ENCODE assay signal across 9 mouse cellular contexts in the genomic region with DNA sequence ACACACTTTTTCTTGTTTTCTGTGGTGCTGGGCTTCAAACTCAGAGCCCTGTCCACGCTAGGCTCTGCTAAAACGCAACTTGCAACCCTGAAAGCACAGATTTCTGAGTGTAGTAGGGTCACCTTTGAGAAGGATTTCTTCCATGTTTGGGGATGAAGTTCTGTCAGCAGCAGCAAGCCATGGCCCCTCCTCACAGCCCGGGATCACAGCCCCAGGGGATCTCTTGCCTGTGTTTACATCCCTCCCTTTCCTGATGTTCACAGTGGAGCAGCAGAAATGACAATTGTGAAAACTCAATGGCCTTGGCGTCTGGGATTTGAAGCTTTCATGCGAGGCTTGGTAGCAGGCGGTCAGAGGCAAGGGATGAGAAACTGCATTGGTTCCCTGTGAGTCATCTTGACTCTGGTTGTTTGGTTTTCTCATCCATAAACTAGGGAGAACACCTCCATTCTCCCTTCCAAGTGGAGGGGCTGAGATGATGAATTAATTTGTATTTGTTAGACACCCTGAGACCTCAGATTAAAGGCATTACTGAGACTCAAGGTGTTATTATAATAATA. TPM values are rescaled to one million over a fixed set of nuclear protein-coding genes. Genes with fewer than 3 reads are reported as not detected.
DNase-seq lines count a peak whose midpoint lies in the region; ATAC-seq and TF ChIP-seq lines count a peak whose summit lies in the region.
"Had no signal": no experiment of that assay in that cellular context is flagged by ENCODE, and none has a peak within 500 bp of the region (broad histone marks: within the 10 kb centered on the region; RNA-seq: fewer than 3 reads in every experiment).

Gene Plekhg3 (plus strand): TSS at position 312 of the 560 bp plus-strand sequence.

- peaks cover 58% of the 10 kb centered on the region for H3K4me1 ChIP-seq in kidney, embryonic 15.5 days
- H3K4me1 ChIP-seq in E14TG2a.4 (replicated peaks; ENCODE audit: low read depth, low read length): peaks cover 48% of the 10 kb centered on the region
- H3K4me1 ChIP-seq in bone marrow macrophage, adult 2 months (ENCODE audit: control insufficient read depth, insufficient read depth, low read length): peaks cover 26% of the 10 kb centered on the region

- DNase-seq in kidney, adult 11 months: no peak
- no peak for DNase-seq in layer of hippocampus, postnatal 25 days (ENCODE audit: extremely low spot score in 1 of 2, low spot score in 1 of 2)
- no peak for DNase-seq in embryo, embryonic 10 days (ENCODE audit: low spot score)
- no peak for DNase-seq in retina, embryonic 14.5 days (ENCODE audit: low spot score)
- DNase-seq in retina, postnatal 1 day: no peak

- no peaks in the 10 kb centered on the region for H3K9me3 ChIP-seq in kidney, embryonic 15.5 days (replicated peaks)
- peaks cover 10% of the 10 kb centered on the region for H3K9me3 ChIP-seq in E14TG2a.4 (ENCODE audit: low read length)

- peak within 1 kb of the TSS; percentile 95 for H3K27ac ChIP-seq in kidney, embryonic 15.5 days
- H3K27ac ChIP-seq in bone marrow macrophage, adult 2 months (ENCODE audit: insufficient read depth, low read depth, low read length): no peak within 1 kb of the TSS
- H3K27ac ChIP-seq: hindbrain, postnatal 0 days had no signal

- no peak for TF ChIP-seq POLR2A in bone marrow macrophage, adult 2 months (IDR thresholded peaks at IDR 0.05; ENCODE audit: borderline replicate concordance, low read depth, low read length)

- no peak for TF ChIP-seq CTCF in E14TG2a.4 (conservative IDR thresholded peaks at IDR 0.05; ENCODE audit: low read length)
- no peak for TF ChIP-seq CTCF in bone marrow macrophage, adult 2 months (IDR thresholded peaks at IDR 0.05; ENCODE audit: low read depth, low read length)

- no peak for ATAC-seq in kidney, embryonic 15.5 days (replicated peaks; ENCODE audit: low FRiP score)
- ATAC-seq: hindbrain, postnatal 0 days had no signal

- peak within 1 kb of the TSS; percentile 93 for H3K4me2 ChIP-seq in kidney, embryonic 15.5 days

- H3K4me3 ChIP-seq in kidney, embryonic 15.5 days (replicated peaks): peak within 1 kb of the TSS; percentile 87; the same call in 1 of the 2 replicates
- H3K4me3 ChIP-seq in E14TG2a.4 (replicated peaks; ENCODE audit: low read length): peak within 1 kb of the TSS; percentile 88
- no peak within 1 kb of the TSS for H3K4me3 ChIP-seq in bone marrow macrophage, adult 2 months (ENCODE audit: insufficient read depth, low read length)

- 39% methylated on average over 6 of the region's 6 CpGs for WGBS in kidney, embryonic 15.5 days

- 0 out of 2 replicates have a peak, but pooled peaks cover 2% of the 10 kb centered on the region for H3K27me3 ChIP-seq in kidney, embryonic 15.5 days
- peaks cover 42% of the 10 kb centered on the region for H3K27me3 ChIP-seq in E14TG2a.4 (ENCODE audit: insufficient read depth, low read length)

- no peaks in the 10 kb centered on the region for H3K36me3 ChIP-seq in kidney, embryonic 15.5 days
- no peaks in the 10 kb centered on the region for H3K36me3 ChIP-seq in E14TG2a.4 (ENCODE audit: insufficient read depth, low read length)

- no peak within 1 kb of the TSS for H3K9ac ChIP-seq in kidney, embryonic 15.5 days

RNA-seq across cellular contexts. Expression of gene Plekhg3, which starts in this region (rescaled TPM):
- polyA plus RNA-seq in kidney, embryonic 15.5 days (2015; fragmentation: Nextera tagmentation; extraction: Ambion mirVana): 18.2 and 18.8 TPM in 2 replicates
- 49.6 and 50.4 TPM in 2 replicates for polyA plus RNA-seq in bone marrow macrophage, adult 2 months (2012; ENCODE audit: insufficient read depth, insufficient read length, missing spikeins)
- total RNA-seq in layer of hippocampus, postnatal 25 days (2021): 10 to 100 TPM; 23.2 to 27.5 TPM
